Mouse (Mus musculus): ENCODE measurements around the gene Kcnab1. TPM values are rescaled to one million over a fixed set of nuclear protein-coding genes. Genes with fewer than 3 reads are reported as not detected.

Kcnab1 gene
- polyA plus RNA-seq, 1 experiment, result 3.2 TPM

GRCm38 (mm10) chr3:65372552-65372951 is 263.4 kb downstream of the Kcnab1 start:
- TF ChIP-seq POLR2A (IDR thresholded peaks at IDR 0.05; ENCODE audit: borderline replicate concordance, extremely low read depth, insufficient read depth, insufficient read length, poor library complexity, severe bottlenecking) (no peak), CTCF (IDR thresholded peaks at IDR 0.05; ENCODE audit: borderline replicate concordance, extremely low read depth, insufficient read depth, insufficient read length) (no peak)
- no peak for DNase-seq (ENCODE audit: low read depth)

- no peak for DNase-seq (ENCODE audit: low read depth)
- no peak for TF ChIP-seq POLR2A (IDR thresholded peaks at IDR 0.05; ENCODE audit: borderline replicate concordance, extremely low read depth, insufficient read depth, insufficient read length, poor library complexity, severe bottlenecking)
- no peak for TF ChIP-seq CTCF (IDR thresholded peaks at IDR 0.05; ENCODE audit: borderline replicate concordance, extremely low read depth, insufficient read depth, insufficient read length)
Observed at GRCm38 (mm10) chr3:65373594-65374182, 264.5 kb downstream of the Kcnab1 start.

- no peak for DNase-seq (ENCODE audit: low read depth)
- TF ChIP-seq CTCF (IDR thresholded peaks at IDR 0.05; ENCODE audit: borderline replicate concordance, extremely low read depth, insufficient read depth, insufficient read length) (no peak), POLR2A (IDR thresholded peaks at IDR 0.05; ENCODE audit: borderline replicate concordance, extremely low read depth, insufficient read depth, insufficient read length, poor library complexity, severe bottlenecking) (no peak)
Observed at GRCm38 (mm10) chr3:65374729-65375128, 265.5 kb downstream of the Kcnab1 start.

GRCm38 (mm10) chr3:65378724-65379123 is 269.5 kb downstream of the Kcnab1 start:
- no peak for DNase-seq (ENCODE audit: low read depth)
- TF ChIP-seq CTCF (IDR thresholded peaks at IDR 0.05; ENCODE audit: borderline replicate concordance, extremely low read depth, insufficient read depth, insufficient read length) (no peak), POLR2A (IDR thresholded peaks at IDR 0.05; ENCODE audit: borderline replicate concordance, extremely low read depth, insufficient read depth, insufficient read length, poor library complexity, severe bottlenecking) (no peak)

GRCm38 (mm10) chr3:65379884-65380539 is 270.8 kb downstream of the Kcnab1 start:
- TF ChIP-seq CTCF (IDR thresholded peaks at IDR 0.05; ENCODE audit: borderline replicate concordance, extremely low read depth, insufficient read depth, insufficient read length) (peak; percentile 73; the same call in 1 of the 2 replicates), POLR2A (IDR thresholded peaks at IDR 0.05; ENCODE audit: borderline replicate concordance, extremely low read depth, insufficient read depth, insufficient read length, poor library complexity, severe bottlenecking) (no peak)

GRCm38 (mm10) chr3:65381094-65381493 is 271.9 kb downstream of the Kcnab1 start:
- no peak for TF ChIP-seq CTCF (IDR thresholded peaks at IDR 0.05; ENCODE audit: borderline replicate concordance, extremely low read depth, insufficient read depth, insufficient read length)
- TF ChIP-seq POLR2A (IDR thresholded peaks at IDR 0.05; ENCODE audit: borderline replicate concordance, extremely low read depth, insufficient read depth, insufficient read length, poor library complexity, severe bottlenecking), result no peak
- DNase-seq (ENCODE audit: low read depth), result no peak

More at GRCm38 (mm10) chr3:65379884-65380539, 270.8 kb downstream of the Kcnab1 start:
- peak; percentile 64 for DNase-seq (ENCODE audit: low read depth)

GRCm38 (mm10) chr3:65384431-65384830 is 275.2 kb downstream of the Kcnab1 start:
- TF ChIP-seq CTCF (IDR thresholded peaks at IDR 0.05; ENCODE audit: borderline replicate concordance, extremely low read depth, insufficient read depth, insufficient read length) (no peak), POLR2A (IDR thresholded peaks at IDR 0.05; ENCODE audit: borderline replicate concordance, extremely low read depth, insufficient read depth, insufficient read length, poor library complexity, severe bottlenecking) (no peak)
- no peak for DNase-seq (ENCODE audit: low read depth)

GRCm38 (mm10) chr3:65385771-65386170 is 276.6 kb downstream of the Kcnab1 start:
- no peak for DNase-seq (ENCODE audit: low read depth)
- no peak for TF ChIP-seq CTCF (IDR thresholded peaks at IDR 0.05; ENCODE audit: borderline replicate concordance, extremely low read depth, insufficient read depth, insufficient read length)
- TF ChIP-seq POLR2A (IDR thresholded peaks at IDR 0.05; ENCODE audit: borderline replicate concordance, extremely low read depth, insufficient read depth, insufficient read length, poor library complexity, severe bottlenecking), result no peak

- DNase-seq (ENCODE audit: low read depth), result peak; percentile 1
- no peak for TF ChIP-seq CTCF (IDR thresholded peaks at IDR 0.05; ENCODE audit: borderline replicate concordance, extremely low read depth, insufficient read depth, insufficient read length)
- no peak for TF ChIP-seq POLR2A (IDR thresholded peaks at IDR 0.05; ENCODE audit: borderline replicate concordance, extremely low read depth, insufficient read depth, insufficient read length, poor library complexity, severe bottlenecking)
Observed at GRCm38 (mm10) chr3:65391222-65391783, 282.1 kb downstream of the Kcnab1 start.

- TF ChIP-seq POLR2A (IDR thresholded peaks at IDR 0.05; ENCODE audit: borderline replicate concordance, extremely low read depth, insufficient read depth, insufficient read length, poor library complexity, severe bottlenecking) (no peak), CTCF (IDR thresholded peaks at IDR 0.05; ENCODE audit: borderline replicate concordance, extremely low read depth, insufficient read depth, insufficient read length) (no peak)
- DNase-seq (ENCODE audit: low read depth), result no peak
Observed at GRCm38 (mm10) chr3:65391784-65392420, 282.7 kb downstream of the Kcnab1 start.

- DNase-seq (ENCODE audit: low read depth), result peak; percentile 99
- TF ChIP-seq POLR2A (IDR thresholded peaks at IDR 0.05; ENCODE audit: borderline replicate concordance, extremely low read depth, insufficient read depth, insufficient read length, poor library complexity, severe bottlenecking) (no peak; the same call in 1 of the 2 replicates), CTCF (IDR thresholded peaks at IDR 0.05; ENCODE audit: borderline replicate concordance, extremely low read depth, insufficient read depth, insufficient read length) (no peak)
Observed at GRCm38 (mm10) chr3:65392421-65392817, 283.2 kb downstream of the Kcnab1 start, which contains the start of gene Ssr3. Ssr3 (minus strand) TSS chr3:65392623.

- DNase-seq (ENCODE audit: low read depth), result peak; percentile 14
Observed at GRCm38 (mm10) chr3:65395111-65395510, 285.9 kb downstream of the Kcnab1 start.

Data from brain, embryonic 14.5 days (tissue).